Mouse (Mus musculus) embryo, embryonic 10.5 days (tissue): ENCODE data around the gene Pqlc2.

ENCODE experiments used
- DNase-seq: peaks from one replicate; pipeline ENCODE4 v3.0.0-alpha.2; 2015; ENCODE audit warnings: low spot score

Pqlc2 gene

DNA sequence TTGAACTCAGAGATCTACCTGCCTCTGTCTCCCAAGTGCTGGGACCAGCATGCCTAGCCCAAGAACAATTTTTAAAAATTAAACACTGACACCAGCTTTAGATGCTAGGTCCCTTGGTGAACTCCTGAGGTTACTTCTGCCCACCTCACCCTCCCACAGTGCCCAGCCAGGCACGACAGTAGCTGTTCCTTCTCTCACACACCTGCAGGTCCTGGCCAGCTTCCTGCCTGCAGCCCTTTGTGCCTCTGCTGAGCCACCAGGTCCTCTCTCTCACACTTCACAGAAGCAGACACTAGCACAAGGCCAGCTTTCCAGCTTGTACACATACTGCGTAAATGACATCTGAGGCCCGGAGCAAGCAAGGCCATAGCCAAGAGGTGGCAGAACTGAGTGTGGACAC, 5.0 kb downstream of the Pqlc2 start:
- DNase-seq, result no peak

- DNase-seq, result no peak
These were observed 8.3 kb downstream of the Pqlc2 start for GRCm38 (mm10) chr4:139302241-139302640.

DNA sequence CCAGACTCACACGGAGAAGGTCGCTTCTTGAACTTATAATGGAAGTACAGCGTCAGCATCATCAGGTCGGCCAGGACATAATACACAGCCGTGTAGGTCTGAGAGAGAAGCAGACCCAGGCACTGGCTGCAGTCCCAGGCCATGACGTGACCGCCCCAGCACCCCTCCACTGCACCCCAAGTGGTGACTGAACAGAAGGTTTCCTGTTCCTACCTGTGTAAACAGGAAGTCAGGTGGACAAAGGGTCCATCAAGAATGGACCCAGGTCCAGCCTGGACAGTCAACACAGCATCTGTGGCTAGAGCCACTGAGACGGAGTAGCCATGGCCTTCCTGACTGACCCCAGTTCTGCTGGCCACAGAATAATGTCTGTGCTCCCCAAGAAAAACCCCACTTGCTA, 8.7 kb downstream of the Pqlc2 start:
- DNase-seq, result no peak

DNA sequence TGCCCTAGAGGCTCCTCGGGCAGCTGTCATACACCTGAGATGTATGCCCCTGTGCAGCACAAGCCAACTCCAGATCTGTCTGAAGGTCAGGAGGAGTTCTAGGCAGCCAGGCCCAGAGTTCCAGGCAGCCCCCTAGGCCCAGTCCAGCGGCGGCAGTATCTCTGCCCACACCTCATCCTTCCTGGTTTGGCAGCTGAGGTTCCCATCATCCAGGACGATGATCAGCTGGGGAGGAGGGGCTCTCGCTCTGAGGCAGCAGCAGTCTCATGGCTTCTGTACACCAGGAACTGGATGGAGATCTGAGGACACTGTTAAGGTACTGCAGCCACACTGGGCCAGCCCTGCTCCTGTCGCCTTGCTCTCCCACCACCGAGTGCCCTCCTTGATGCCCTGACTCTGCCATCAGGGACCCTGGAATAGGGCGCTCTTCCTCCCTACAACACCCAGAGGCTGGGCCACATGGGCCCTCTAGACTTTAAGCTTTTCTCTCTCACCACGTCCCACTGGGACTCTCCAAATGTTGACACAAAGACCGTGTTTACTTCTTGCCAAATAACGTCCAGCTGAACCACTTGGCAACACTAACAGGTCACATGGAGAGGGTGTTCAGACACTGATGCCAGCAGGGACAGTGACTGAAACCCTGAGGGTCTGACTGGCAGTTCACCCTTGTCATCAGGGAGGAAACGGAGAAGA, 11.7 kb downstream of the Pqlc2 start:
- no peak for DNase-seq

DNA sequence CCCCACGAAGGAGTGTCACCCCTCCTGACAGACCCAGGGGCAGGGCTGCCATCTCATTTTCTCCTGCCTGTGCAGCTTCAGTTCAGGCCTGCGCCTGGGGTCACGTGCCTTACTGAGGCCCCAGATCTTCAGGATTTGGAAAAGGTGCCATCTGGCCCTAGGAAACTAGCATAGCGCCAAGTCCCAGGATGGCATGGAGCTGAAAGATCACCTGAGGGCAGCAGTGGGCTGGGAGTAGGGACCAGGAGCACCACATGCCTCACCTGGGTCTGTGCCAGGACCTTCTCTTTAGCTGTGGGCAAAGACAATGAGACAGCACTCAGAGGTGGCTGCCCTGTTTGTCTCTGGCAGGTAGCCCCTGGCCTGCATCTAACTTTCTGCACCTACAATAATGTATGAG, 12.9 kb downstream of the Pqlc2 start:
- DNase-seq, result no peak

- no peak for DNase-seq
These were observed 18.5 kb downstream of the Pqlc2 start for GRCm38 (mm10) chr4:139292038-139292437.

DNA sequence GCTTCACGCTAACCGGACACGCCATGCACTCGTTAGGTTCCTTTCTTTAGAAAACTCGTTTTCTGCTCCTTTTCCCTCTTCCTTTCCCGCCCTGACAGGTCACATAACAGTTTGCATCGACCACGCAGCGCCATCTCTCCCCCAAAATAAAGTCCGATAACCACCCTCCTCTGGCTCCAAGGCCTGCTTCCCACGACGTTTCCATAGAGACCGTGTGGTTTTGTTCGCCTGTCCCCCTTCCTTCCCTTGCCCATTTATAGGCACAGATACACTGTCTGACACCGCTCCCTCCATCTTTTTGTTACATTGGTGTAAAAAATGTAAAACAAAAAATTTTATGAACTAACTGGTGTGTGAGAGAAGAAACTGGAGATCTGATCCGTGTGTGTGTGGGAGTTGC, 19.4 kb downstream of the Pqlc2 start:
- no peak for DNase-seq

DNA sequence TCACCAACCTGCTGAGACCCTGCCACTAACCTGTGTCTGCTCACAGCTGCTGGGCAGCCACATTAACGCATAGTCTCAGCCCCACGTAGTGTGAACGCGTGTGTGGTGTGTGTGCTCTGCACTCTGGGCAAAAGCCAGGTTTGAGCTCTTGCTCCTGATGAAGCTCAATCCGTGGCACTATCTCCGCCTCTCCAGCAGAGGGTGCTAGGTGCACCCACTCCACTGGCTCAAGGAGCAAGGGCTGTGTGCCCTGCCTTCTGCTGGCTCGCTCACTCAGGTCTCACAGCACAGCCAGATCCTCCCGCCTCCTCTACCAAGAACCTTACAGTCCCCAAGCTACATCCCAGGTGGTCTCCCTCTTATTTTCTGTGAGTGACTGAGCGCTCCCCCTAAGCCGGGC, 21.5 kb downstream of the Pqlc2 start:
- DNase-seq, result peak; percentile 74

GRCm38 (mm10) chr4:139287122-139287863, 23.2 kb downstream of the Pqlc2 start:
- DNase-seq, result peak; percentile 69

DNA sequence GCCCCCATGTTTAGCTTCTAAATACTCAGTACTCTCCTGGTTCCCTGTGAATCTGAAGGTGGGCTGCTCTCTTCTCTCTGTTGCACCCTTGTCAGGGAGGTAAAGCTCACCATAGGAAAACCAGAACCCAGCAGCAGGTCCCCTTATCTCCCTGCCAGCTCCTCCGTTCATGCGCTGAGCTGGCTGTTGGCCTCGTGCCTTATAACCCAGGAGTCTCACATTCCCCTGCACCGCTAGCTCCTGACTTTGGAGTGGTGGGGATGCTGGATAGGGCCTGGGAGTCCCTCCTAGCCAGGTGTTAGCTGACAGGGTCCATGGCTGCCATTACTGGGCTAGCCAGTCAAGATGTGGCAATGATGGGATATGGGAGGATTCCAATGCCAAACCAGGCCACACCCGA, 24.3 kb downstream of the Pqlc2 start:
- DNase-seq, result no peak

DNA sequence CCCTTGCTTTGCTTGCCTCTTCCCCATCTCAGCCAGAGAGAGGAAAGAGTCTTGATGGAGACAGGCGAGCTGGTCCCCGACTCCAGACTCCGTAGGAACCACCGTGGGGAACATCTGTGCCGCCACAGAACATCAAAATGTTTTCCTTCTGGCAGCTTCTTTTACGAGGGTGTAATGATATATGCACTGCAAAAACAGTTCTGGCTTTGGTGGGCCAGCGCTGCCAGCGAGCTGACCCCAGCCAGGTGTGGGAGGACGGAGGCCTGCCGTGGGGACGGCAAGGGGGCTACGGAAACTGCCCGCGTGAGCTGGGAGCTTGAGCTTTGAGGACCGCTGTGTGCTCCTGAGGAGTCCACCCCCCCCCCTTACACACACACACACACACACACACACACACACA, 25.6 kb downstream of the Pqlc2 start:
- no peak for DNase-seq

DNA sequence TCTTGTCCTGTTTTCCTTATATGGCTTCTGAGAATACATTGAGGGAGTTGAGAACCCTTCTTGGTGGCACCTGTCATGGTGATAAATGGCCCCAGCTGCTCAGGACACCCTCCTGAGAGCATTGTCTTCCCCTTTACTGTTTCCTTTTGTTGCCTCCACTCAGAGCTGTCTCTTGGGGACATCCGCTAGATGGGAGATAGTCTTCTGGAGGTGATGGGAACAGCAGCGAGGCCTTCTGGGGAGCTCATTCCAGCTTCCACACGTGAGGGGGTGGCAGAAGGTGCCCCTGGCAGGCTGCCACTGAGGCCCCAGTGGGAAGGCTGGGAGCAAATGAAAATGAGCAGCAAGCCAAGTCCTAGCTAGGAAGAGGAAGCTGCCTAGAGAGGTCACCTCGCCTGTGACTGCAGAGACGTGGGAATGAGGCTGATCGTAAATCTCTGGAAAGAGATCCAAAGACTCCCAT, 27.5 kb downstream of the Pqlc2 start:
- no peak for DNase-seq

GRCm38 (mm10) chr4:139281791-139282345, 28.6 kb downstream of the Pqlc2 start:
- DNase-seq, result no peak

GRCm38 (mm10) chr4:139280530-139280929, 30.0 kb downstream of the Pqlc2 start:
- DNase-seq, result no peak

DNA sequence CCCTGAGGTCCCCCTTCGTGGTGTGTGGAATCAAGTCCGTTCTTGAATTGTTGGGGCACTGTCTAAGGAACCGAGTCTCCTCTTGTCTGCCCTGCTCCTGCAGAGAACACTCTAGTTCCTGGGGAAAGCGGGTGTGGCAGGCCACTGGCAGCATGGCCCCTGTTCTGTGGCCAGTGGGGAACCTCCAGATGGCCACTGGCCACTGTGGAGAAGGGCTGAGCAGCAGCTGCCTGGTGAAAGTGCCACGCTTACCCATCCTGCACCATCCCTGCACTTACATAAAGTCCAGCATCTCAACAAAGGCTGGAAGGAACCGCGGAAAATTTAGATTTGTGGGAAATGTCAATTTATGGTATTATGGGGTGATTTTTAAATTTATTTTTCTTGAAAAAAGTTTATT, 34.1 kb downstream of the Pqlc2 start:
- DNase-seq, result no peak

- DNase-seq, result no peak
These were observed 35.9 kb downstream of the Pqlc2 start for GRCm38 (mm10) chr4:139274573-139274972.

DNA sequence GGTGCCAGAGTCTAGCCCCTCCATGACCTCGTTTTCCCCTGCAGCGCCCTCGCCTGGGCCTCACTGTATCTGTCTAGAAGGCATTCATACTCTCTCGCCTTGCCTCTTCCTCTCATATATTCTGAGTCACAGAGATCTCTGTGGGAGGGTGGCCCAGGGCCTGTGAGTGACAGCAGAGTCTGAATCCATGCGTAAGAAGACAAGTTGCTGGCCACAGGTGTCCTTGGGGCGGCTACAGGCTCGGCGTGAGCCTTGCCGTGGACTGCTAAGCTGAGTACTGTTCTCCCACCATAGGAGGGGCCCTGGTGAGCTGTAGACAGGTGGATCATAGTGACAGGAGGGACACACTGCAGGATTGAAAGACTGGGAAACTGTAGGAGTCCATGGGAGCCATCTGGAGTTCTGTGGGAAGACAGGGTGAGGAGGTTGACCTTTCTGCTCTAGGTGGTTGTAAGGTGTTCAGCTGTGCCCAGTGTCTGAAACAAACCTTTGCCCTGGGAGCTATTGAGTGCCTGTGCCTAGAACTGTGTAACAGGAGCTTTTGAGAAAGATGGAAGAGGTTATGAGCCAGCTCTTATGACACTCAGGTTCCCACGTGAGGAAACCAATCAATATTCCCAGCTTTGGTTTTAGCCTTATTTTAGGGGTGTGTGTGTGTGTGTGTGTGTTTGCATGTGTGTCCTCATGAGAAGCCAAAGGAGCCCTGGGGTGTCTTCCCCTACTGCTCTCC, 37.4 kb downstream of the Pqlc2 start:
- DNase-seq, result no peak

DNA sequence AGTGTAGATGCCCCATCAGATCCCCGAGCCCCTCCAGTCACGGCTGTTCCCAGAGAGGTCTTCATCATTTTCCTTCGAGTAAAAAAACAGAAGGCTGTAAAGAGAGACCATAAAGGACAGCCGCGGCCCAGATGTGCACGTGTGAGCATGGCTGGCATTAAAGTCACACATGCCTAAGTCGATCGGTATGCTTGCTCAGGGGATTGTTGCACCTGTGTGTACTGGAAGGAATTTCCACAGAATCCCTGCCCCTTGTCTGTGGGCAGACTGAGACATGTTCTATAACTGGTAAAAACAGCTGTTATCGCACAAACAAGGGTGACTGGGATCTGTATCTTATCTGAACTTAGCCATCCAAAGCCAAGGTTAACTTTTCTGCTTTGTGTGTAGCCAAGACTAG, 38.9 kb downstream of the Pqlc2 start:
- DNase-seq, result no peak

DNA sequence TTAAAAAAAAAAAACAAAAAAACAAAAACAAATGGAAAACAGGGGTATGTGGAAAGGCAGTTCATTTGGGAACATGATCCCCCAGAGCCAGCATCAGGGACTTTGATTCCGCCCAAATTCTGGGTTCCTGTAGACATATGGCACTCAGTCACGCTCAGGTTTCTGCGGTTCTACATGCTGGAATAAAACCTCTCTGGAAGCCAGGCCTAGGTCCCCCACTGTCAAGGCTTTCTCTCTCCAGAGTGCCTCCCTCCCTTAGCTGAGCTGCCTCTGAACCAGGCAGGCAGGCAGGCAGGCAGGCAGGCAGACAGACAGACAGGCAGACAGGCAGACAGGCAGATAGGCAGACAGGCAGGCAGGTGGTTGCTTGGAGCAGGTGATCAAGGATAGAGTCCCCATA, 40.3 kb downstream of the Pqlc2 start:
- DNase-seq, result no peak

- DNase-seq, result no peak
These were observed 42.3 kb downstream of the Pqlc2 start for GRCm38 (mm10) chr4:139268242-139268641.

GRCm38 (mm10) chr4:139267335-139267734, 43.2 kb downstream of the Pqlc2 start:
- DNase-seq, result peak; percentile 60

DNA sequence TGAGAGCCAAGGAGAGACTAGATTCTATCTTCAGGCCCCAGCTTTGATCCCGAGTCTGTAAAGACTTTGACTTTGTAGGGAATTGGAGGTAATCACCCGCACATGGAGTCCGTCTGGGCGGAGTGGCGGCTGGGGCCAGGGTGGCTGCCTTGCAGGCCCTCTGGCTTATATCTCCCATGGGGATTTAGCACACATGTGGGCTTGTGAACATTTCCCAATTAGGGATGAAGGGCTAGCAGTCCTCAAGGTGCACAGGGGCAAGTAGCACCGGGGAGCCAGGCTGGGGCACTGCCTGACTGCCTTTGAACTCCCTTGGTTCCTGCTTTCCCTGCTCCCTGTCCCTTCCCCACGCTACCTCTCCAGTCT, 44.0 kb downstream of the Pqlc2 start:
- DNase-seq, result no peak
